Mouse (Mus musculus): ENCODE results near the gene Ano1. TPM values are rescaled to one million over a fixed set of nuclear protein-coding genes. Genes with fewer than 3 reads are reported as not detected.

Gene Ano1
- polyA plus RNA-seq, 1 experiment, result 83.6 TPM

Other genes starting within 250 kb of the Ano1 start
- 34.3 and 35.0 TPM in 2 replicates for gene Ppfia1, start 198.2 kb downstream of the Ano1 start, polyA plus RNA-seq (2012; rRNA removed)
- gene Fadd, start 169.5 kb downstream of the Ano1 start, polyA plus RNA-seq (2012; rRNA removed), result 9.3 and 9.4 TPM in 2 replicates
- gene Fgf3, start 86.1 kb upstream of the Ano1 start, polyA plus RNA-seq (2012; rRNA removed), result not detected in 2 replicates
- gene Fgf4, start 95.4 kb upstream of the Ano1 start, polyA plus RNA-seq (2012; rRNA removed), result not detected in 2 replicates
- gene Fgf15, start 144.6 kb upstream of the Ano1 start, polyA plus RNA-seq (2012; rRNA removed), result not detected in 2 replicates
- 48.1 and 48.3 TPM in 2 replicates for gene LTO1, start 163.1 kb upstream of the Ano1 start, polyA plus RNA-seq (2012; rRNA removed)
- gene Ccnd1, start 188.0 kb upstream of the Ano1 start, polyA plus RNA-seq (2012; rRNA removed), result 79.1 and 96.1 TPM in 2 replicates

Data from urinary bladder, adult 2 months (tissue).